Mouse (Mus musculus) gastrocnemius, postnatal 14 days (tissue): ENCODE measurements around the gene Ubac1. TPM values are rescaled to one million over a fixed set of nuclear protein-coding genes. Genes with fewer than 3 reads are reported as not detected.

Source experiments
- DNase-seq: peaks from one replicate; pipeline ENCODE4 v3.0.0; 2021; ENCODE audit warnings: mixed read lengths
- intact Hi-C: fragments of 180-260 bp; cut with DNase I; formaldehyde crosslinking; loops from one replicate; pipeline ENCODE4 v1.15.1; 2025; ENCODE audit warnings: low total_unique reads
- total RNA-seq, 2 experiments: library from RNA; stranded (reverse); gene quantifications; 2 replicates each; pipeline ENCODE4 v1.2.3; 2021

The Ubac1 gene
- total RNA-seq, 2 experiments from 2014 or later: 187 to 194 TPM

DNA sequence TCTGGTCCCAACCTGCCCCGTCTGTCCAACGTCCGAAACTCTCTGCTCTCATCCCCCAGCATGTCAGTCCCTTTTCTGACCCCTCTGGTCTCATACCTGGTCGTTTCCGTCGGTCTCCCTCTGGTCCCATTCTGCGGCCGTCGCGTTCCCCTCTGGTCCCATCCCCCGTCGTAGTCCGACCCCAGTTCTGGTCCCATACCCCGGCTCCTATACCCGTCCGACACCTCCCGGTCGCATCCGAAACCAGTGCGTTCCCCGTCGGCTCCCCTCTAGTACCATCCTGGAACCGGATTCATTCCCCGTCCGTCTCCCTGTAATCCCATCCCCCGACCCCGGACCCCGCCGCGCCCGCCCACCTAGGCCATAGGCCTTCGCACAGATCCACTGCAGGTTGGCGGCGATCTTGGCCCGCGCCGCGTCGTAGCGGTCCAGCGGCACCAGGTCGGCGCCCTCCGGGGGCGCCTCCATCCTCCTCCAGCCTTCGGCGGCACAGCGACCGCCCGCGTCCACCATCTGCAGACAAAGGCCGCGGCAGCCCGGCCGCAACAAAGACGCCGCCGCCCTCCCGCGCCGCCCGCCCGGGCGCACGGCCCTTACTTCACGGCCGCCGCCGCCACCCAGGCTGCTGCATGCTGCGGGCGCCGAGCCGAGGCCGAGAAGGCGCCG lies 39.0 kb downstream of the Ubac1 start:
- DNase-seq: peak; percentile 17
- intact Hi-C loops: no loop called here

DNA sequence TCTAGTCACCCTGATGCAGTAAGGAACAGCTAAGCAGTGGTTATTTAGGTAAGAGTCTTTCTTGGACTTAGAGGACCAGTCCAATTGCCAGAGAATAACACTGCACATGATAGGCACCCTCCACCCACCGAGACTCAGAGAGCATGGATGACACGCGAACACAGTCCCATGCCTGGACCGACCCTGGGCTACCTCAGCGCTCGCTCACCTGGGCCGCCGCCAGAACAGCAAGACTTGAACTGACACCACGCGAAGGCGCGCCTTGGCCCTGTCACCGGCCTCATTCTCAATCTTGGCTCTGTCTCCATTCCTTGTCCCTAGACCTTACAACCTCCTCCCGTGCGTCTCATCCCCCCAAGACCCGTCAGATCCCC lies 39.5 kb downstream of the Ubac1 start:
- intact Hi-C loops: no loop called here
- DNase-seq: peak; percentile 63

DNA sequence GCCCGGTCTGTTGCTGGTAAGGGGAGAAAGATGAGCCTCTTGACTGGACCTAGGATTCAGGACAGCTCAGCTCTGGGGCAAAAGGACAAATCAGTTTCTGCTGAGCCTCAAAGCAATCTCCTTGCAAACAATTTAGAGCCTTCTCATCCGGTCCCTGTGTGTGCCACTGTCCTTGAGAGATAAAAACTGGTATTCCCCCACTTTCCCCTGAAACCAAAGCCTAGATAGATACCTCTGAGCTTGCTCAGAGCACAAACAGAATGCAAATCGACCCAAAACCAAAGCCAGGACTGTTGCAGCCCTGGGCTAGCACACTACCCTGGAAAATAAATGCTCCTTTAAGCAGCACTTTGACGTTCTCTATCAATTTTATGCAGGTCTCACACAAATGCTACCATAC lies 42.5 kb downstream of the Ubac1 start:
- intact Hi-C loops: no loop called here
- no peak for DNase-seq

DNA sequence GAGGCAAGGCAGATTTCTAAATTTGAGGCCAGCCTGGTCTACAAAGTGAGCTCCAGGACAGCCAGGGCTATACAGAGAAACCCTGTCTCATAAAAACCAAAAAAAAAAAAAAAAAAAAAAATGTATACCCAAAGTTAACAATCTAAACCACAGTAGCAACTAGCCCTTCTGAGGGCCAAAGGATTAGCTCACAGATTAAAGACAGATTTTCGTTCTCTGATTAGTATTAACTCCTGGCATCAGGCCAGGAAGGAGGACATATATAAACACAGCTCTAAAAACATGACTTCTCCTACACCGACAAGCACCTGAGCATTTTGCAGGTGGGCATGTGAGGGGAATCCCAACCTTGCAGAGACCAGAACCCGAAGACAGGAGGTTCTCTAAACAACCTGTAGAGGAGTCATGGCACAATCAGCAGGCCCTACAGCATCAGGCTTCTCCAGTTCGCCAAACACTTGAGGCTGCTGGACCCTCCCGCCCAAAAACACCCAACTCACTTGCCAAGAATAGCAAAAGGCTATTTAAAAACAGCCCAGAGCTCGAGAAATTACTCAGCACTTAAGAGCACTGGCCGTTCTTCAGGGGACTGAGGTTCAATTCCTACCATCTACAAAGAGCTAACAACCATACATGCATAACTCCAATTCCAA lies 43.8 kb downstream of the Ubac1 start:
- intact Hi-C loops: no loop called here
- no peak for DNase-seq

DNA sequence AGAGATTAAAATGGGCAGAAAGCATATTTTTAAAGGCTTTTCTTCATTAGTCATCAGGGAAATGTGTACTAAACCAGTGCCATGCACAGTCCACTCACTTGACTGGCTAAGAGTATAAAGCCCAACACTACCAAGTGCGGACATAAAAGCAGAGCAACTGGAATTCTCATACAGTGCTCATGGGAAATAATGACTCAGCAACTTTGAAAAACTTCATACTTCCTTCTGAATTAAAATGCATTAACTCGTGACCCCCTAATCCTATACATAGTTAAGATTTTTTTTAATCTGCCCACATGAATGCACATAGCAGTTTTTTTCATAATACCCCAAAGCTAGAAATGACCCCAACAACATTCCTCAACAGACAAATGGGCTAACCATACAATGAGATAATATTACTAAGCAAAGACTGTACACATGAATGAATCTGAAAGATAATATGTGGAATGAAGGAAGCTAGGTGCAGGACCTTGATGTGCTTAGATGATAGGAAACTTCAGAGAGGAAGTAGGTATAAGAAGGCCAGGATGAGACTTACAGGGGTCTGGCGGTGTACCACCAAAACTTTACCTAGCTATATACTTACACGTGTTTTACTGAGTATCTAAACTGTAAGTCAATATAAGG lies 46.3 kb downstream of the Ubac1 start:
- DNase-seq: no peak

DNA sequence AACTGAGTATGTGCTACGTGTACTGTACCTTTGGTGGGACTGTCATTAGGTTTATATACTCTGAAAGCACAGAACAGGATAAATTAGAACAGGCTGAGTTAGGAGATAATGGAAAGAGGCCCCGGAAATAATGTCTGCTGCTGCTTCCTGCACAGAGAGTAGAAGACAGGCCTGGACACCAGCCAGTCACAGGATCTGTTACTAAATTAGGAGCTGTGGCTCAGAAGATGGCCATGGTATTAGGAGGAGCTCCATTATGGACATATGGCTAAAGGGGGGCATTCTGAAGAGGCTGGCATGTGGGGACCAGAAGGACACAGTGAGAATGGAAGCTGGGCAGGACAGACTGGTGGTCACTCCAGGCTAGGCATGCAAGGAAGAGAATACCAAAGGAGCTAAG lies 51.1 kb downstream of the Ubac1 start:
- intact Hi-C loops: no loop called here
- DNase-seq: peak; percentile 42

More for the DNA sequence above, 46.3 kb downstream of the Ubac1 start:
- intact Hi-C loops: no loop called here

DNA sequence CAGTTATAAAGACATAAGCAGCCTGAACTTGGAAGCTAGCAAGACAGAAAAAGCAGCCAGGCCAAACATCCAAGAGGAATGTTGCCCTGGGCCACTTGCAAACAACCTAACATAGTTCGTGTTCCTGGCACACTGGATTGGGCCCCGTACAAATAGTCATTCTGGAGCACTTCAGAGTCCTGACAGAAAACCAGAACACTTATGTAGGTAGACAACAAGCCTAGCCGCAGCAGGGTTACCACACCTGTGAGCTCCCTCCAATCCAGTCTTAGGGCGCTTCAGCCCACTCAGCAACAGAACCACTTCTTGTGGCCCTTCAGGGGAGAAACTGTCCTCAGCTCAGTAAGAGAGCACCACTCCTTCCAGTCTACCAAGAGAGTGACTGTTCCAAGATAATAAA lies 52.2 kb downstream of the Ubac1 start:
- no peak for DNase-seq
- intact Hi-C loops: no loop called here

DNA sequence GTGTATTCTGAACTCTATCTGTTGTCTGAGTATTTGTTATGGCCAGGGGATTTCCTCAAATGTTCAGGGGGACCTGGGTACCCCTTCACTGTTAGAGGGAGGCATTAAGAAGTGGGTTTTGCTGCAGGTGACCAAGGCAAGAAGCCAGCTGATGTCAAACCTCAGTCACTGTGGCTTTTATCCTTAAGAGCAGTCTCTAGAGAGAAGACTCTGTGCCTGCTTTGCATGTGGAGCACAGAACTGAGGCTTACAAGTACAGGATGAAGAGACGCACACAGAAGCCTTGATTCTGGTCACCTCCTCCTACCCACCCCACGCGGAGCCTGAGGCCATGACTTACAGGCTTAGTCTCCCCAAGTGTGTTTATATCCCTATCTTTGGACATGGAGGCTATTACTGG lies 72.3 kb downstream of the Ubac1 start:
- no peak for DNase-seq
- intact Hi-C loops: no loop called here

Other genes with a start within 250 kb of the Ubac1 start
- gene Lcn11, start 244.7 kb downstream of the Ubac1 start, total RNA-seq: not detected
- not detected for gene Gm13539, start 239.5 kb downstream of the Ubac1 start, total RNA-seq
- gene Glt6d1, start 205.9 kb downstream of the Ubac1 start, total RNA-seq: not detected
- gene Lcn9, start 198.6 kb downstream of the Ubac1 start, total RNA-seq: not detected
- gene Sohlh1, start 174.5 kb downstream of the Ubac1 start, total RNA-seq: not detected
- gene Kcnt1, start 158.0 kb downstream of the Ubac1 start, total RNA-seq: under 1 TPM; 0.23 to 0.84 TPM
- 10 to 100 TPM; 24.9 to 27.4 TPM for gene Camsap1, start 38.5 kb downstream of the Ubac1 start, total RNA-seq
- gene Nacc2, start 101.5 kb upstream of the Ubac1 start, total RNA-seq: 10 to 100 TPM; 12.3 to 18.4 TPM
- gene Lhx3, start 186.5 kb upstream of the Ubac1 start, total RNA-seq: not detected
- gene Qsox2, start 215.8 kb upstream of the Ubac1 start, total RNA-seq: 1 to 10 TPM; 4.3 to 5.4 TPM